Mouse (Mus musculus) left cerebral cortex, adult 18-20 months (tissue): ENCODE results near the gene Gm13695. TPM values are rescaled to one million over a fixed set of nuclear protein-coding genes. Genes with fewer than 3 reads are reported as not detected.

Experiments
- total RNA-seq, 2 experiments: library from RNA; stranded (reverse); gene quantifications; 2 replicates each; pipeline ENCODE4 v1.2.3; 2021

Gm13695 gene
- total RNA-seq, 2 experiments from 2014 or later: 1.3 TPM; not detected in 1

Other genes with a start within 250 kb of the Gm13695 start
- gene Itgav, start 242.9 kb upstream of the Gm13695 start, total RNA-seq: 100 to 1,000 TPM; 138 to 149 TPM
- gene Fam171b, start 154.7 kb upstream of the Gm13695 start, total RNA-seq: 100 to 1,000 TPM; 206 to 215 TPM
- gene Zswim2, start 26.1 kb upstream of the Gm13695 start, total RNA-seq: not detected
- 1 to 10 TPM; 1.3 to 1.5 TPM for gene Gm13698, start 11.6 kb upstream of the Gm13695 start, total RNA-seq
- gene Gm13693, start 5.8 kb upstream of the Gm13695 start, total RNA-seq: 1 to 10 TPM; 1.3 to 1.5 TPM
- 1 to 10 TPM; 1.3 to 1.5 TPM for gene Gm13696, start 5.8 kb downstream of the Gm13695 start, total RNA-seq
- gene Gm13694, start 11.6 kb downstream of the Gm13695 start, total RNA-seq: 1 to 10 TPM; 1.3 to 1.5 TPM
- 1 to 10 TPM; 1.3 to 1.5 TPM for gene Gm13697, start 17.4 kb downstream of the Gm13695 start, total RNA-seq
- 1 to 10 TPM; 1.3 to 1.5 TPM for gene Gm13691, start 23.2 kb downstream of the Gm13695 start, total RNA-seq